Mouse (Mus musculus) heart, postnatal 0 days (tissue): Measurements from ENCODE around the gene Tmem234. TPM values are rescaled to one million over a fixed set of nuclear protein-coding genes. Genes with fewer than 3 reads are reported as not detected.
"Not testable (repeated sequence)": the region's sequence is repeated elsewhere in the genome, so short reads cannot be mapped to it uniquely, and the experiment has no call there.

Experiments
- ATAC-seq: fragments of 200-750 bp; cut with Nextera tagmentation; 2 replicates; pipeline ENCODE4 v1.8.0; 2017; ENCODE audit warnings: low read depth, moderate number of reproducible peaks, moderate library complexity; ENCODE audit not compliant: insufficient read depth
- DNase-seq: peaks from one replicate; pipeline ENCODE4 v3.0.0-alpha.2; 2016; ENCODE audit warnings: low spot score
- H3K27ac ChIP-seq: fragments of 300-500 bp; sonication (generic); 2 replicates; pipeline ENCODE4 v1.5.1; 2014; ENCODE audit warnings: low read depth, mild to moderate bottlenecking
- H3K27me3 ChIP-seq: fragments of 300-500 bp; sonication (generic); 2 replicates; pipeline ENCODE4 v1.6.1; 2014; ENCODE audit warnings: low read length, mixed read lengths; ENCODE audit not compliant: control insufficient read depth, insufficient read depth
- H3K36me3 ChIP-seq: fragments of 300-500 bp; sonication (generic); replicated peaks from 2 replicates; pipeline ENCODE4 v1.6.1; 2014; ENCODE audit warnings: low read length, mixed read lengths; ENCODE audit not compliant: control insufficient read depth, insufficient read depth
- H3K4me1 ChIP-seq: fragments of 300-500 bp; sonication (generic); 2 replicates; pipeline ENCODE4 v1.6.1; 2014; ENCODE audit warnings: antibody characterized with exemption; ENCODE audit not compliant: control insufficient read depth, insufficient read depth
- H3K4me2 ChIP-seq: fragments of 300-500 bp; sonication (generic); 2 replicates; pipeline ENCODE4 v1.6.1; 2014; ENCODE audit warnings: low read depth, mild to moderate bottlenecking, low read length, moderate library complexity
- H3K4me3 ChIP-seq: fragments of 300-500 bp; sonication (generic); 2 replicates; pipeline ENCODE4 v1.5.1; 2014; ENCODE audit warnings: low read depth, low read length
- H3K9ac ChIP-seq: fragments of 300-500 bp; sonication (generic); replicated peaks from 2 replicates; pipeline ENCODE4 v1.6.1; 2014; ENCODE audit warnings: low read depth, low read length, mixed read lengths
- H3K9me3 ChIP-seq: fragments of 300-500 bp; sonication (generic); replicated peaks from 2 replicates; pipeline ENCODE4 v1.6.1; 2016; ENCODE audit warnings: low read length; ENCODE audit not compliant: control insufficient read depth
- CTCF ChIP-seq: IDR thresholded peaks from 2 replicates; pipeline ENCODE4 v1.5.1; 2016; ENCODE audit warnings: antibody characterized with exemption, control low read depth, low read depth
- EP300 ChIP-seq: IDR thresholded peaks from 2 replicates; pipeline ENCODE4 v1.6.1; 2016; ENCODE audit warnings: antibody characterized with exemption, low read depth
- WGBS: fragments of 180-500 bp; shearing (Covaris S2); extraction: QIAGEN DNeasy Blood & Tissue Kit; methylation state at CpG from one replicate; pipeline ENCODE4 v1.1.7; 2014; 5-methylcytosine and 5-hydroxymethylcytosine counted together
- polyA plus RNA-seq: library from polyadenylated mRNA; unstranded; fragments of >200 nt; fragmentation: Nextera tagmentation; extraction: Ambion mirVana; gene quantifications from 2 replicates; pipeline ENCODE4 v1.2.1, GENCODE M21; 2015
- total RNA-seq: library from RNA; depleted of rRNA; stranded (reverse); fragments of >200 nt; gene quantifications from 2 replicates; pipeline ENCODE4 v1.2.3, GENCODE M21; 2014; ENCODE audit warnings: low replicate concordance; rRNA removed

Tmem234 gene
- 108 and 115 TPM in 2 replicates for total RNA-seq
- polyA plus RNA-seq = 150 and 161 TPM in 2 replicates

GRCm38 (mm10) chr4:129600233-129601158 is at the start of gene Tmem234, which contains the start of gene Eif3i:
TSS of gene Tmem234 (plus strand) at chr4:129600668.
TSS of gene Eif3i (minus strand) at chr4:129600648.
- peaks cover 15% of the 10 kb centered on the region for H3K4me1 ChIP-seq
- H3K36me3 ChIP-seq = peaks cover 36% of the 10 kb centered on the region
- DNase-seq (peak; percentile 89), ATAC-seq (peak; percentile 90)
- peak within 1 kb of the TSS; percentile 83 for H3K9ac ChIP-seq
- H3K4me2 ChIP-seq = peak within 1 kb of the TSS; percentile 98
- 0 out of 2 replicates have a peak, but pooled peaks have one; percentile 9 for TF ChIP-seq CTCF
- TF ChIP-seq EP300 = peak; percentile 50; the same call in 1 of the 2 replicates
- H3K4me3 ChIP-seq = peak within 1 kb of the TSS; percentile 94
- H3K27me3 ChIP-seq = no peaks in the 10 kb centered on the region
- WGBS = under 1% methylated on average over 65 of the region's 74 CpGs
- H3K9me3 ChIP-seq = no peaks in the 10 kb centered on the region
- H3K27ac ChIP-seq = peak within 1 kb of the TSS; percentile 66

- H3K4me1 ChIP-seq = peaks cover 13% of the 10 kb centered on the region
- DNase-seq, H3K36me3 ChIP-seq, H3K4me2 ChIP-seq, H3K27me3 ChIP-seq, H3K9me3 ChIP-seq, H3K9ac ChIP-seq, H3K4me3 ChIP-seq, H3K27ac ChIP-seq, ATAC-seq: not testable (repeated sequence)
- 76% methylated on average over 6 of the region's 6 CpGs for WGBS
These were observed 46.0 kb upstream of the Tmem234 start for GRCm38 (mm10) chr4:129554512-129554911.

GRCm38 (mm10) chr4:129555421-129555861 is 45.0 kb upstream of the Tmem234 start:
- ATAC-seq (peak; percentile 43; the same call in 1 of the 2 replicates), DNase-seq (no peak)
- peak overlapping the region; percentile 85 for H3K4me2 ChIP-seq
- 5% methylated on average over 16 of the region's 16 CpGs for WGBS
- no peaks in the 10 kb centered on the region for H3K27me3 ChIP-seq
- H3K9ac ChIP-seq = no peak overlapping the region; the same call in 1 of the 2 replicates
- H3K4me3 ChIP-seq = peak overlapping the region; percentile 56
- H3K36me3 ChIP-seq = no peaks in the 10 kb centered on the region
- H3K9me3 ChIP-seq = no peaks in the 10 kb centered on the region
- H3K4me1 ChIP-seq = peaks cover 13% of the 10 kb centered on the region
- H3K27ac ChIP-seq = no peak overlapping the region
- peak; percentile 52 for TF ChIP-seq CTCF
- TF ChIP-seq EP300 = no peak

- Histone ChIP-seq H3K9me3 (no peaks in the 10 kb centered on the region), H3K27me3 (no peaks in the 10 kb centered on the region), H3K4me1 (peaks cover 13% of the 10 kb centered on the region), H3K4me2 (peak overlapping the region; percentile 85), H3K9ac (peak overlapping the region; percentile 48; the same call in 1 of the 2 replicates), H3K27ac (no peak overlapping the region; the same call in 1 of the 2 replicates), H3K4me3 (peak overlapping the region; percentile 56), H3K36me3 (no peaks in the 10 kb centered on the region)
- 0 out of 2 replicates have a peak, but pooled peaks have one; percentile 29 for ATAC-seq
- no peak for TF ChIP-seq CTCF
- TF ChIP-seq EP300 = no peak
- DNase-seq = no peak
- WGBS = under 1% methylated on average over 24 of the region's 24 CpGs
These were observed 44.5 kb upstream of the Tmem234 start for GRCm38 (mm10) chr4:129555862-129556531.

- no peaks in the 10 kb centered on the region for H3K9me3 ChIP-seq
- H3K4me3 ChIP-seq = peak overlapping the region; percentile 56
- H3K36me3 ChIP-seq = no peaks in the 10 kb centered on the region
- 6% methylated on average over 33 of the region's 33 CpGs for WGBS
- no peaks in the 10 kb centered on the region for H3K27me3 ChIP-seq
- H3K4me1 ChIP-seq = peaks cover 13% of the 10 kb centered on the region
- peak; percentile 67 for DNase-seq
- no peak for TF ChIP-seq EP300
- TF ChIP-seq CTCF = no peak
- ATAC-seq = peak; percentile 83
- peak overlapping the region; percentile 85 for H3K4me2 ChIP-seq
- H3K27ac ChIP-seq = peak overlapping the region; percentile 62
- peak overlapping the region; percentile 48 for H3K9ac ChIP-seq
These were observed 43.8 kb upstream of the Tmem234 start for GRCm38 (mm10) chr4:129556532-129557223.
